Mouse (Mus musculus) macrophage (primary cell): ENCODE measurements around the gene Smpdl3a. TPM values are rescaled to one million over a fixed set of nuclear protein-coding genes. Genes with fewer than 3 reads are reported as not detected.

Source experiments
- polyA plus RNA-seq: library from polyadenylated mRNA; stranded (reverse); fragments of 250-400 nt; gene quantifications from 3 replicates; pipeline ENCODE4 v1.2.4, GENCODE M21; 2018; ENCODE audit warnings: inconsistent platforms

Gene Smpdl3a
- polyA plus RNA-seq, 1 experiment from 2014 or later, result 278 TPM

Other genes starting within 250 kb of the Smpdl3a start
- gene Pkib, start 162.4 kb upstream of the Smpdl3a start, polyA plus RNA-seq, result 38.3 to 44.2 TPM (median 42.5 TPM) in 3 replicates
- 0.55 to 13.8 TPM in 2 of 3 replicates, not detected in the other for gene Fabp7, start 9.5 kb upstream of the Smpdl3a start, polyA plus RNA-seq